Mouse (Mus musculus) liver, embryonic 11.5 days (tissue): ENCODE measurements at regions not wholly inside any gene's neighbourhood (a gene's known extent, or its start where the extent isn't known, plus 50 kb on each side); places are given as distances from the start of the nearest gene placed in this dataset.
"Not testable (repeated sequence)": the region's sequence is repeated elsewhere in the genome, so short reads cannot be mapped to it uniquely, and the experiment has no call there.

Source experiments
- ATAC-seq: fragments of 200-750 bp; cut with Nextera tagmentation; replicated peaks from 2 replicates; pipeline ENCODE4 v1.8.0; 2017; ENCODE audit warnings: moderate number of reproducible peaks, mild to moderate bottlenecking, moderate TSS enrichment, moderate library complexity; ENCODE audit not compliant: low FRiP score
- DNase-seq: peaks from one replicate; pipeline ENCODE4 v3.0.0-alpha.2; 2017; ENCODE audit warnings: low spot score
- H3K27ac ChIP-seq: fragments of 300-500 bp; sonication (generic); 2 replicates; pipeline ENCODE4 v1.5.1; 2014; ENCODE audit warnings: mild to moderate bottlenecking, low read depth, low read length, control low read depth
- H3K27me3 ChIP-seq: fragments of 300-500 bp; sonication (generic); replicated peaks from 2 replicates; pipeline ENCODE4 v1.6.1; 2014; ENCODE audit warnings: low read length, mixed read lengths; ENCODE audit not compliant: control insufficient read depth, insufficient read depth
- H3K36me3 ChIP-seq: fragments of 300-500 bp; sonication (generic); 2 replicates; pipeline ENCODE4 v1.6.1; 2014; ENCODE audit warnings: mild to moderate bottlenecking, low read length, moderate library complexity, mixed read lengths; ENCODE audit not compliant: control insufficient read depth, insufficient read depth
- H3K4me1 ChIP-seq: fragments of 300-500 bp; sonication (generic); replicated peaks from 2 replicates; pipeline ENCODE4 v1.6.1; 2014; ENCODE audit warnings: low read length, mixed read lengths; ENCODE audit not compliant: control insufficient read depth, insufficient read depth
- H3K4me2 ChIP-seq: fragments of 300-500 bp; sonication (generic); 2 replicates; pipeline ENCODE4 v1.6.1; 2014; ENCODE audit warnings: mild to moderate bottlenecking, control low read depth, moderate library complexity
- H3K4me3 ChIP-seq: fragments of 300-500 bp; sonication (generic); 2 replicates; pipeline ENCODE4 v1.5.1; 2014; ENCODE audit warnings: low read depth, low read length, control low read depth
- H3K9ac ChIP-seq: fragments of 300-500 bp; sonication (generic); 2 replicates; pipeline ENCODE4 v1.6.1; 2014; ENCODE audit warnings: low read depth, low read length, control low read depth
- H3K9me3 ChIP-seq: fragments of 300-500 bp; sonication (generic); 2 replicates; pipeline ENCODE4 v1.6.1; 2016; ENCODE audit warnings: low read length, inconsistent platforms, mixed read lengths; ENCODE audit not compliant: control insufficient read depth
- WGBS: fragments of 180-500 bp; shearing (Covaris S2); extraction: QIAGEN DNeasy Blood & Tissue Kit; methylation state at CpG from one replicate; pipeline ENCODE4 v1.1.7; 2014; 5-methylcytosine and 5-hydroxymethylcytosine counted together

GRCm38 (mm10) chr16:12638971-12639640, 470.4 kb upstream of the Ercc4 start:
- Histone ChIP-seq H3K36me3 (no peaks in the 10 kb centered on the region), H3K4me1 (no peaks in the 10 kb centered on the region), H3K4me2 (no peak overlapping the region), H3K27ac (no peak overlapping the region), H3K9ac (no peak overlapping the region), H3K27me3 (no peaks in the 10 kb centered on the region), H3K4me3 (no peak overlapping the region), H3K9me3 (no peaks in the 10 kb centered on the region)
- WGBS = 76% methylated on average over 1 of the region's 1 CpGs
- no peak for DNase-seq
- ATAC-seq = no peak

GRCm38 (mm10) chr16:12643053-12643452, 466.4 kb upstream of the Ercc4 start:
- Histone ChIP-seq H3K9ac (no peak overlapping the region), H3K9me3 (no peaks in the 10 kb centered on the region), H3K36me3 (no peaks in the 10 kb centered on the region), H3K4me3 (no peak overlapping the region), H3K4me2 (no peak overlapping the region), H3K4me1 (no peaks in the 10 kb centered on the region), H3K27ac (no peak overlapping the region), H3K27me3 (no peaks in the 10 kb centered on the region)
- ATAC-seq = 0 out of 2 replicates have a peak, but pooled peaks have one; percentile 34
- DNase-seq = no peak

- ATAC-seq (no peak), DNase-seq (no peak)
- H3K27ac ChIP-seq = no peak overlapping the region
- H3K9ac ChIP-seq = no peak overlapping the region
- no peaks in the 10 kb centered on the region for H3K4me1 ChIP-seq
- no peak overlapping the region for H3K4me3 ChIP-seq
- H3K36me3 ChIP-seq = no peaks in the 10 kb centered on the region
- no peak overlapping the region for H3K4me2 ChIP-seq
- no peaks in the 10 kb centered on the region for H3K27me3 ChIP-seq
- 73% methylated on average over 2 of the region's 2 CpGs for WGBS
- no peaks in the 10 kb centered on the region for H3K9me3 ChIP-seq
Observed at GRCm38 (mm10) chr16:12644621-12645020, 464.9 kb upstream of the Ercc4 start.

- DNase-seq = no peak
- Histone ChIP-seq H3K9me3 (no peaks in the 10 kb centered on the region), H3K27ac (no peak overlapping the region), H3K27me3 (no peaks in the 10 kb centered on the region), H3K4me2 (no peak overlapping the region), H3K4me1 (no peaks in the 10 kb centered on the region), H3K9ac (no peak overlapping the region), H3K4me3 (no peak overlapping the region), H3K36me3 (no peaks in the 10 kb centered on the region)
- 60% methylated on average over 3 of the region's 3 CpGs for WGBS
- no peak for ATAC-seq
Observed at GRCm38 (mm10) chr16:12652180-12652579, 457.3 kb upstream of the Ercc4 start.

- DNase-seq, H3K36me3 ChIP-seq, H3K4me2 ChIP-seq, ATAC-seq, H3K27me3 ChIP-seq, H3K27ac ChIP-seq, H3K9me3 ChIP-seq, H3K9ac ChIP-seq, H3K4me3 ChIP-seq, H3K4me1 ChIP-seq: not testable (repeated sequence)
- 76% methylated on average over 1 of the region's 1 CpGs for WGBS
Observed at GRCm38 (mm10) chr16:12673656-12674055, 435.8 kb upstream of the Ercc4 start.

DNA sequence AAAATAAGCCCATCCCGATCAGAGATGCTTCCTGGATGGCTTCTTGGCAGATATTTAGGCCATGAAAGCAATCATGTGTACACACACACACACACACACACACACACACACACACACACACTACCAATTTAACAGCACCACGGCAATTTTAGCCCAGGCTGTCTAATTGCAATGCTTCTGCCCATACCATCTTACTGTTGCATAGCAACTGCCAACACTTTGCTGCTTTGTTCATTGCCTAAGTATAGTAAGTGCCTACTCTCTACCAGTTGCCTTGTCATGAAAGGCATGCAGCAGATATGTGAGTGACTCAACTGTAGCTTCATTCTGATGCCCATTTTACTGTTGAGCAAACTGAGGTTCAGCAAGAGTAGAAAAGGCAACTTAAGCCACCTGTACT, 428.0 kb upstream of the Ercc4 start:
- WGBS = 79% methylated on average over 2 of the region's 2 CpGs
- Histone ChIP-seq H3K4me3 (no peak overlapping the region), H3K4me2 (no peak overlapping the region)

DNA sequence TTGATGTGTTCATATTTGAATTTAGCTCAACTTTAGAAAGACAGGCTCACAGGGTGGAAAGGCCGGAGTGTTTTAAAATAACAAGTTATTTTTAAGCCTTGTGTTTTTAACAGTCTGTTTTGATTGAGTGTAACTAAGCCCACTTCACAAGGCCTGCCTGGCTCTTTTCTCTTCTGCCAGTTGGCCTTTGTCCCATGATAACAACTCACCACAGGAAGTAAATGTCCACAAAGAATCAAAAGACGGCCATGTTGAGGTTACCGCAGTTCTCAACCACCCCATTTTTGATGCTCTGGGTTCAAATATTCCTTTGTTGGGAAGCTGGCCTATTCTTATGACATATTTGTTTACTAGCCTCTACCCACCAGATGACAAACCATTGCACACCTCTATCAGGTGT, 423.7 kb upstream of the Ercc4 start:
- Histone ChIP-seq H3K9me3 (no peaks in the 10 kb centered on the region), H3K27me3 (no peaks in the 10 kb centered on the region), H3K4me1 (no peaks in the 10 kb centered on the region), H3K4me2 (no peak overlapping the region), H3K27ac (no peak overlapping the region), H3K4me3 (no peak overlapping the region), H3K9ac (no peak overlapping the region), H3K36me3 (no peaks in the 10 kb centered on the region)
- 77% methylated on average over 3 of the region's 3 CpGs for WGBS
- DNase-seq (no peak), ATAC-seq (no peak)

More for the DNA sequence above, 428.0 kb upstream of the Ercc4 start:
- ATAC-seq = no peak
- Histone ChIP-seq H3K36me3 (no peaks in the 10 kb centered on the region), H3K27ac (no peak overlapping the region), H3K9me3 (no peaks in the 10 kb centered on the region), H3K9ac (no peak overlapping the region), H3K4me1 (no peaks in the 10 kb centered on the region), H3K27me3 (no peaks in the 10 kb centered on the region)
- DNase-seq = no peak

- 33% methylated on average over 3 of the region's 3 CpGs for WGBS
- Histone ChIP-seq H3K4me2 (no peak overlapping the region), H3K27me3 (no peaks in the 10 kb centered on the region), H3K36me3 (no peaks in the 10 kb centered on the region), H3K27ac (no peak overlapping the region), H3K4me1 (peaks cover 3% of the 10 kb centered on the region; the same call in 1 of the 2 replicates), H3K9me3 (no peaks in the 10 kb centered on the region), H3K4me3 (no peak overlapping the region), H3K9ac (no peak overlapping the region)
- ATAC-seq (no peak), DNase-seq (no peak)
Observed at GRCm38 (mm10) chr16:12691776-12692175, 417.7 kb upstream of the Ercc4 start.

- H3K9ac ChIP-seq = no peak overlapping the region
- peaks cover 8% of the 10 kb centered on the region for H3K4me1 ChIP-seq
- no peaks in the 10 kb centered on the region for H3K36me3 ChIP-seq
- no peak overlapping the region for H3K4me2 ChIP-seq
- H3K27me3 ChIP-seq = no peaks in the 10 kb centered on the region
- 33% methylated on average over 5 of the region's 5 CpGs for WGBS
- H3K4me3 ChIP-seq = no peak overlapping the region
- no peaks in the 10 kb centered on the region for H3K9me3 ChIP-seq
- H3K27ac ChIP-seq = no peak overlapping the region
- ATAC-seq (no peak), DNase-seq (no peak)
Observed at GRCm38 (mm10) chr16:12692739-12693292, 416.7 kb upstream of the Ercc4 start.
